Mouse (Mus musculus) bone marrow macrophage, adult 2 months (primary cell): ENCODE data around the gene Smad3. TPM values are rescaled to one million over a fixed set of nuclear protein-coding genes. Genes with fewer than 3 reads are reported as not detected.

Source experiments
- H3K27ac ChIP-seq: 2 replicates; pipeline ENCODE4 v1.5.1; 2012; ENCODE audit warnings: low read depth, low read length; ENCODE audit not compliant: insufficient read depth
- H3K4me1 ChIP-seq: 2 replicates; pipeline ENCODE4 v1.6.1; 2012; ENCODE audit warnings: low read length; ENCODE audit not compliant: control insufficient read depth, insufficient read depth
- H3K4me3 ChIP-seq: 2 replicates; pipeline ENCODE4 v1.5.1; 2012; ENCODE audit warnings: mild to moderate bottlenecking, low read length, moderate library complexity; ENCODE audit not compliant: insufficient read depth
- CTCF ChIP-seq: IDR thresholded peaks from 2 replicates; pipeline ENCODE4 v1.5.1; 2012; ENCODE audit warnings: low read depth, mild to moderate bottlenecking, low read length, moderate library complexity
- POLR2A ChIP-seq: IDR thresholded peaks from 2 replicates; pipeline ENCODE4 v1.6.1; 2012; ENCODE audit warnings: mild to moderate bottlenecking, low read depth, low read length, borderline replicate concordance
- polyA plus RNA-seq: library from polyadenylated mRNA; stranded (reverse); fragments of >200 nt; gene quantifications from 2 replicates; pipeline ENCODE4 v1.2.4, GENCODE M21; 2012; ENCODE audit not compliant: missing spikeins, insufficient read depth, insufficient read length

Smad3 gene
- polyA plus RNA-seq, 1 experiment: 6.5 TPM

DNA sequence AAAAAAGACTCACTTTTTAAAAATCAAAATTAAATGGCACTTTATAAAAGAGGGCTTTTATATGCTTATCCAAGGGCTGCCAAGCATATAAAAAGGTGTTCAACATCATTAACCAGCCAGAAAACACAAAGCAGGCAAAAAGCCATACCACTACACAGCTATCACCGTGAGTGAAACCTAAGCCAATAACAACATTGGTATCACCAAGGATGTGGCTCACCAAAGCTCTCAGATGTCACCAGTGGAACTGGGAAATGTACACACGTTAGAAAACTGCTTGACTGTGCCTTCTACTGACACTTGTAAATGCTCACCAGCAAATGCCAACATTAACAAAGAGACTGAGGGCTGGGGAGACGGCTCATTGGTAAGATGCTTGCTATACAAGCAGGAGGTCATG lies 18.9 kb upstream of the Smad3 start:
- TF ChIP-seq CTCF (no peak), POLR2A (no peak)
- no peak overlapping the region for H3K27ac ChIP-seq
- no peak overlapping the region for H3K4me3 ChIP-seq
- H3K4me1 ChIP-seq: peaks cover 15% of the 10 kb centered on the region

GRCm38 (mm10) chr9:63774854-63775483 lies 17.2 kb upstream of the Smad3 start:
- H3K4me1 ChIP-seq: peaks cover 4% of the 10 kb centered on the region
- H3K4me3 ChIP-seq: no peak overlapping the region
- TF ChIP-seq CTCF: no peak
- TF ChIP-seq POLR2A: no peak
- no peak overlapping the region for H3K27ac ChIP-seq

GRCm38 (mm10) chr9:63772452-63772851 lies 14.7 kb upstream of the Smad3 start:
- Histone ChIP-seq H3K4me1 (no peaks in the 10 kb centered on the region), H3K27ac (no peak overlapping the region), H3K4me3 (no peak overlapping the region)
- no peak for TF ChIP-seq POLR2A

GRCm38 (mm10) chr9:63771676-63772075 lies 13.9 kb upstream of the Smad3 start:
- TF ChIP-seq CTCF: no peak
- no peak for TF ChIP-seq POLR2A
- H3K27ac ChIP-seq: no peak overlapping the region
- no peaks in the 10 kb centered on the region for H3K4me1 ChIP-seq
- no peak overlapping the region for H3K4me3 ChIP-seq

GRCm38 (mm10) chr9:63761367-63762094 lies 3.7 kb upstream of the Smad3 start:
- Histone ChIP-seq H3K4me1 (peaks cover 2% of the 10 kb centered on the region; the same call in 1 of the 2 replicates), H3K4me3 (no peak overlapping the region), H3K27ac (no peak overlapping the region)
- TF ChIP-seq CTCF (peak; percentile 39; the same call in 1 of the 2 replicates), POLR2A (no peak)

- Histone ChIP-seq H3K4me3 (no peak overlapping the region), H3K27ac (no peak overlapping the region), H3K4me1 (peaks cover 2% of the 10 kb centered on the region; the same call in 1 of the 2 replicates)
- TF ChIP-seq POLR2A: no peak
- TF ChIP-seq CTCF: no peak
These were observed 3.0 kb upstream of the Smad3 start for GRCm38 (mm10) chr9:63760783-63761182.

DNA sequence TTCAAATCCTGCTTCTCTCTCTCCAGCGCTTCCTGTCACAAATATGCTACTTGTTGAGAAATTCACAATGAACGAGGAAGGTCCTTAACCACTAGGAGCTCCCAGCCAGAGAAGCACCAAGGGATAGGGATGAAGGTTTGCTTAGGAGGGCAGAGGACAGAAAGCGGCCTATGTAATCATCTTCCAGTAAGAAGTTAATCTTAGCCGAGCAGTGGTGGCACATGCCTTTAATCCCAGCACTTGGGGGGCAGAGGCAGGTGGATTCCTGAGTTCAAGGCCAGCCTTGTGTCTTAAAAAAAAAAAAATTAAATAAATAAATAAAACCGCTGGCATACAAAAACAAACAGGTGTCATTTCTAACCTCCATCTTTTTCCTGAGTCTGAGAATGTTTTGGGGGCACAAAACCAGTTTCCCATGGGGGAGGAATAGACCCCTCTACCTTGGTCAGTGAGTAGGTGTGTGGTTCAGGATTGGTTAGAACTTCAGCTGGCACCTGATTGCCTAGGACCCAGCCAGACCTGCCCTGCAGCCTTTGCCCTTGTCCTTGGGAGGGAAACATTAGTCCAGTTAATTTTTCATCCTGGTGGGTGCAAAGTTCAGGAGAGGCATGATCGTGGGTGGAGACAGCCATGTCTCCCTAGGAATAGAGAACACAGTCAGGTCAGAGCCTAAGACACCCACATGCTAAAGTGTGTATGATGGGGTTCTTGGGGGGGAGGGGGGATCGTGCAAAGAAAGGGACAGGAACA lies 2.4 kb upstream of the Smad3 start:
- peaks cover 2% of the 10 kb centered on the region; the same call in 1 of the 2 replicates for H3K4me1 ChIP-seq
- no peak for TF ChIP-seq CTCF
- TF ChIP-seq POLR2A: no peak
- no peak overlapping the region for H3K4me3 ChIP-seq
- no peak overlapping the region for H3K27ac ChIP-seq

GRCm38 (mm10) chr9:63758641-63759391 lies 1.0 kb upstream of the Smad3 start:
- TF ChIP-seq CTCF (0 out of 2 replicates have a peak, but pooled peaks have one; percentile 6), POLR2A (no peak)
- peak overlapping the region; percentile 54; the same call in 1 of the 2 replicates for H3K27ac ChIP-seq
- peaks cover 2% of the 10 kb centered on the region; the same call in 1 of the 2 replicates for H3K4me1 ChIP-seq
- peak overlapping the region; percentile 74 for H3K4me3 ChIP-seq

- TF ChIP-seq POLR2A (no peak), CTCF (no peak)
- Histone ChIP-seq H3K4me3 (peak overlapping the region; percentile 74), H3K27ac (peak overlapping the region; percentile 42), H3K4me1 (peaks cover 2% of the 10 kb centered on the region; the same call in 1 of the 2 replicates)
These were observed 377 bp downstream of the Smad3 start for GRCm38 (mm10) chr9:63757462-63757772.
